ENCODE assay signal across 9 mouse cellular contexts in genomic region chr12:85541153-85541552, GRCm38 (mm10). TPM values are rescaled to one million over a fixed set of nuclear protein-coding genes. Genes with fewer than 3 reads are reported as not detected.
DNase-seq lines count a peak whose midpoint lies in the region; ATAC-seq lines count a peak whose summit lies in the region.
"Had no signal": no experiment of that assay in that cellular context is flagged by ENCODE, and none has a peak within 500 bp of the region (broad histone marks: within the 10 kb centered on the region; RNA-seq: fewer than 3 reads in every experiment).

No protein-coding gene starts in this region.

- peak; percentile 69; the same call in 1 of the 2 replicates for ATAC-seq in forebrain, embryonic 13.5 days
- ATAC-seq in hindbrain, embryonic 11.5 days (ENCODE audit: low FRiP score), result no peak

- H3K4me3 ChIP-seq in forebrain, embryonic 13.5 days, result no peak overlapping the region
- no peak overlapping the region for H3K4me3 ChIP-seq in forebrain, embryonic 10.5 days
- H3K4me3 ChIP-seq in megakaryocyte, embryonic 14.5 days (replicated peaks), result peak overlapping the region; percentile 71
- H3K4me3 ChIP-seq in hindbrain, embryonic 11.5 days (ENCODE audit: low read depth, low read length), result no peak overlapping the region
- H3K4me3 ChIP-seq: hindbrain, embryonic 15.5 days had no signal

- H3K36me3 ChIP-seq in forebrain, embryonic 13.5 days (ENCODE audit: poor library complexity, severe bottlenecking), result no peaks in the 10 kb centered on the region
- H3K36me3 ChIP-seq in forebrain, embryonic 10.5 days (replicated peaks), result no peaks in the 10 kb centered on the region
- H3K36me3 ChIP-seq in megakaryocyte, embryonic 14.5 days (replicated peaks; ENCODE audit: low read length), result no peaks in the 10 kb centered on the region
- no peaks in the 10 kb centered on the region for H3K36me3 ChIP-seq in hindbrain, embryonic 11.5 days (ENCODE audit: control insufficient read depth, insufficient read depth, low read length)
- H3K36me3 ChIP-seq: hindbrain, embryonic 15.5 days had no signal

- no peak overlapping the region for H3K9ac ChIP-seq in forebrain, embryonic 13.5 days
- no peak overlapping the region for H3K9ac ChIP-seq in hindbrain, embryonic 11.5 days (ENCODE audit: low read depth, low read length)
- H3K9ac ChIP-seq: hindbrain, embryonic 15.5 days had no signal

- 60% methylated on average over 3 of the region's 3 CpGs for WGBS in forebrain, embryonic 13.5 days
- WGBS in forebrain, embryonic 10.5 days, result 88% methylated on average over 3 of the region's 3 CpGs
- 78% methylated on average over 3 of the region's 3 CpGs for WGBS in hindbrain, embryonic 11.5 days

- no peak overlapping the region for H3K4me2 ChIP-seq in forebrain, embryonic 13.5 days
- no peak overlapping the region for H3K4me2 ChIP-seq in hindbrain, embryonic 11.5 days (replicated peaks; ENCODE audit: low read depth, low read length)
- H3K4me2 ChIP-seq: hindbrain, embryonic 15.5 days had no signal

- H3K9me3 ChIP-seq in forebrain, embryonic 13.5 days (replicated peaks), result no peaks in the 10 kb centered on the region
- no peaks in the 10 kb centered on the region for H3K9me3 ChIP-seq in forebrain, embryonic 10.5 days
- no peaks in the 10 kb centered on the region; the same call in 1 of the 2 replicates for H3K9me3 ChIP-seq in megakaryocyte, embryonic 14.5 days
- no peaks in the 10 kb centered on the region for H3K9me3 ChIP-seq in hindbrain, embryonic 11.5 days (ENCODE audit: control insufficient read depth, low read length)
- H3K9me3 ChIP-seq: hindbrain, embryonic 15.5 days had no signal

- H3K27ac ChIP-seq in forebrain, embryonic 13.5 days, result no peak overlapping the region
- H3K27ac ChIP-seq in forebrain, embryonic 10.5 days, result no peak overlapping the region
- H3K27ac ChIP-seq in hindbrain, embryonic 11.5 days (ENCODE audit: low read depth, low read length), result no peak overlapping the region
- H3K27ac ChIP-seq: hindbrain, embryonic 15.5 days had no signal

- 0 out of 2 replicates have a peak, but pooled peaks cover 8% of the 10 kb centered on the region for H3K4me1 ChIP-seq in forebrain, embryonic 13.5 days
- H3K4me1 ChIP-seq in forebrain, embryonic 10.5 days, result peaks cover 13% of the 10 kb centered on the region
- peaks cover 19% of the 10 kb centered on the region for H3K4me1 ChIP-seq in megakaryocyte, embryonic 14.5 days
- H3K4me1 ChIP-seq in hindbrain, embryonic 11.5 days (replicated peaks; ENCODE audit: control insufficient read depth, insufficient read depth, low read length), result no peaks in the 10 kb centered on the region
- H3K4me1 ChIP-seq: hindbrain, embryonic 15.5 days had no signal

- DNase-seq in forebrain, embryonic 10.5 days (ENCODE audit: extremely low spot score, low spot score), result no peak
- peak; percentile 32 for DNase-seq in urinary bladder, postnatal 25 days (ENCODE audit: low spot score)
- DNase-seq in urinary bladder, postnatal 10 days (ENCODE audit: low spot score), result no peak
- DNase-seq in kidney, adult 9 months, result peak; percentile 31
- DNase-seq in testis, postnatal 10 days (ENCODE audit: low spot score), result no peak
- no peak for DNase-seq in hindbrain, embryonic 11.5 days (ENCODE audit: low spot score)

- H3K27me3 ChIP-seq in forebrain, embryonic 13.5 days, result no peaks in the 10 kb centered on the region
- H3K27me3 ChIP-seq in forebrain, embryonic 10.5 days (ENCODE audit: poor library complexity, severe bottlenecking), result no peaks in the 10 kb centered on the region
- H3K27me3 ChIP-seq in megakaryocyte, embryonic 14.5 days (replicated peaks), result peaks cover 58% of the 10 kb centered on the region
- H3K27me3 ChIP-seq in hindbrain, embryonic 11.5 days (ENCODE audit: control insufficient read depth, insufficient read depth, low read length), result no peaks in the 10 kb centered on the region
- H3K27me3 ChIP-seq: hindbrain, embryonic 15.5 days had no signal

RNA-seq across cellular contexts. Expression of gene Jdp2, which starts 57.7 kb away (rescaled TPM):
- polyA plus RNA-seq in forebrain, embryonic 13.5 days (2015; fragmentation: Nextera tagmentation; extraction: Ambion mirVana), result 0.21 TPM in 1 of 2 replicates, not detected in the other
- polyA plus RNA-seq in forebrain, embryonic 10.5 days (2016; fragmentation: Nextera tagmentation; extraction: Ambion mirVana), result 0.12 and 0.15 TPM in 2 replicates
- 5.4 and 7.1 TPM in 2 replicates for polyA plus RNA-seq in megakaryocyte, embryonic 14.5 days (2012; ENCODE audit: insufficient read depth, low replicate concordance)
- 0.25 and 0.43 TPM in 2 replicates for polyA plus RNA-seq in hindbrain, embryonic 11.5 days (2014; fragmentation: Nextera tagmentation; extraction: Ambion mirVana)

Comparison
In these comparisons a context has a peak if more than half of its experiments do, and no peak if none do; other contexts are left out.
1. DNase-seq: peak in urinary bladder, postnatal 25 days (single experiment) and kidney, adult 9 months (single experiment); none in forebrain, embryonic 10.5 days (single experiment), urinary bladder, postnatal 10 days (single experiment), testis, postnatal 10 days (single experiment) and hindbrain, embryonic 11.5 days (single experiment).